Mouse (Mus musculus) central nervous system, embryonic 14 days (tissue): ENCODE results near the gene Vpreb3. TPM values are rescaled to one million over a fixed set of nuclear protein-coding genes. Genes with fewer than 3 reads are reported as not detected.

Source experiments
- polyA plus RNA-seq: library from polyadenylated mRNA; depleted of rRNA; stranded (reverse); fragments of >200 nt; gene quantifications from 2 replicates; pipeline ENCODE4 v1.2.3, GENCODE M21; 2012; rRNA removed

The Vpreb3 gene
- polyA plus RNA-seq, result 0.21 and 0.23 TPM in 2 replicates

DNA sequence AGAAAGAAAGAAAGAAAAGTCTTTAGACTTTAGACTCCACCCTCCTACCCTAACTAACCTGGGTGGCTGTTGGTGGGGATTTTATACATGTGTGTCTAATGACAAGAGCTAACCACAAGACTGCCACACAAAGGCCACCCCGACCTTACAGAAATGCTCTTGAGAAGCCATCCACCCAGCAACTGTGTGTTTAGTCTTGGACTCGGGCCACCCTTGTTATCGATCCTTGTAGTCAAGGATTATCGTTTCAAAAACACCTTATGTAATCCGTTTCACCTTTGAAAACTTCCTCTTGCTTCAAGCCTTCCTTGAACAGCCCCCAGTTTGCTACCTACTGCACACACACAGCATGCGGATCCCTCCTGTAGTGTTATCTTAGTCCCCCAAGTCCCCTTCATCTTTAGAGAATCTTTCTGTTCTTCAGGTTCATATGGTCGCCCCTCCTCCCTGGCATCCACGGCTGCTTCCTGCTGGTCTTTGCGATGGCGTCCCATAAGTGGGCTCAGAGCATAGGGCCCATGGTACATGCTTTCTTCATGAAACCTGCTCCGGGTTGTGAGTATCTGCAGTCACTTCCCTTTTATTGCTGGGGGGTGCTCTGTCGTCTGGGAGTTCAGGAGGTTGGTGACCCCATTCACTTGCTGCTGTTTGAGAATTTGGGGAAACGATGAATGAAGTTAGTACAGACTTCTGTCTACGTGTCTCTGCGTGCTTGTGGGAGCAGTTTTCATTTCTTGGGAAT is at the start of gene Vpreb3:
TSS of gene Vpreb3 (plus strand) at position 322 of the 742 bp plus-strand sequence.

DNA sequence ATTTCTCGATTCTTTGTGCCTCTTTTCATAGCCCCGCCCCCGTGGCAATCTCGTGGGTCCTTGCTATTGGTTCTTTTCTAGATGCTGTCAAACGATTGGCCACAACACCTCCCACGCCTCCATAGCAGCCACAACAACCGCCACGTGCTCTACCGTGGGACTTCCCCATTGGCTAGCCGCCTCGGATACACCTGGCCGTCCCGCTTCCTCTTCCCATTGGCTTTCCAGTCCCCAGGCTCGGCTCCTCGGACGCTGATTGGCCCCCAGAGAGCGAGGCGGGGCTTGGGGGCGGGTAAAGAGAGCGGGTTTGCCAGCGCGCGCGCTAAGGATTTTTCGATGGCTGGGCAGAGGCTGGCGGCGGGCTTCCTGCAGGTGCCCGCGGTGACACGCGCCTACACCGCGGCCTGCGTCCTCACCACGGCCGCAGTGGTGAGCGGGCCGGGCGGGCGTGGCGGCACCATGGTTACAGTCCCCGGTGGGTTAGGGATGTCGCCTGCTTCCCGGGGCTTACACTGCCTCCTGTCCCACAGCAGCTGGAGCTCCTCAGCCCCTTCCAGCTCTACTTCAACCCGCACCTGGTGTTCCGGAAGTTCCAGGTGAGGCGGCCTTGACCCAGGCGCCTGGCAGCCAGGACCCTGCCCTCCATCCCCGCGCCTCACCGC is 49.6 kb upstream of the Vpreb3 start, which contains the start of gene Derl3:
TSS of gene Derl3 (plus strand) at position 325 of the 662 bp plus-strand sequence.

GRCm38 (mm10) chr10:75921026-75921725 is 21.7 kb upstream of the Vpreb3 start, which contains the start of gene Smarcb1:
Gene Smarcb1, minus strand, starts transcription at chr10:75921617.

DNA sequence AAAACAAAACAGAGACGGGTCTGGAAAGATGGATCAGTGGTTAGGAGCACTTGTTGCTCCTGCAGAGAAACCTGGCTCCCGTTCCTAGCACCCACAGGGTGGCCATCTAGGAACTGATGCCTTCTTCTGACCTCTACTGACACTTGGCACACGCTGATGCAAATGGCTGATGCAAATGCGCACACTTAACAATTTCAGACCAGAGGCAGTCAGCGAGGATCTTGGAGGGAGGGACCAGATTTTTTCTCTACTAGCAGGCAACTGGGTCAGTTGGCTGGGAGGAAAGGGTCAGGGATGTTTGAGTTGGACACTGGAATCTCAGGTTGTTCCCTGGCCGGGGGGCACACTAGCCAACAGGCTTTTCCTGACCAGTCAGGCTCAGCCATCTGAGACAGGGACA is 10.0 kb upstream of the Vpreb3 start, which contains the start of gene Chchd10:
TSS of gene Chchd10 (plus strand) at position 240 of the 400 bp plus-strand sequence.

GRCm38 (mm10) chr10:75935680-75936541 is 6.9 kb upstream of the Vpreb3 start, which contains the start of gene Mmp11:
Gene Mmp11, minus strand, starts transcription at chr10:75936496.

DNA sequence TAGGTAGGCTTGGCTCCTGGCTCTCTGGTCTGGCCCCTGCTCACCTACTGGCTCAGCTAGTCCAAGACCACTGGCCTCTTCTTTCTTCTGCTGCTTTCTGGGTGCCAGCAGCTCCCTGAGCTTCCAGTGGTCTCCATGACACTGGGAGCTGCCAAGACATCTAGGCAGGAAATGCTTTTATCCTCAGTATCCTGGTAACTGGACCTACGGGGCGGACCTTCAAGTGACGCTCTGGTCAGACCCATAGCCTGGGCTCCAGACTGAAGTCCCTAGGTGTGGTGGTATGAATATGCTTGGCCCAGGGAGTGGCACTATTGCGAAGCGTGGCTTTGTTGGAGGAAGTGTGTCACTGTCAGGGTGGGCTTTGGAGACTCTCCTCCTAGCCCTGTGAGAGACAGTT is 2.3 kb upstream of the Vpreb3 start, which contains the start of gene Gm867:
TSS of gene Gm867 (minus strand) at position 153 of the 400 bp plus-strand sequence.

GRCm38 (mm10) chr10:75954381-75954811 is 11.5 kb downstream of the Vpreb3 start, which contains the start of gene Gm5134:
Gene Gm5134, plus strand, starts transcription at chr10:75954514.

Other genes with a start within 250 kb of the Vpreb3 start
- gene Cabin1, start 178.7 kb upstream of the Vpreb3 start, polyA plus RNA-seq, result 43.6 and 46.2 TPM in 2 replicates
- 58.7 and 64.5 TPM in 2 replicates for gene Ddt, start 169.6 kb upstream of the Vpreb3 start, polyA plus RNA-seq
- gene Gm20441, start 162.1 kb upstream of the Vpreb3 start, polyA plus RNA-seq, result 0.19 TPM in 1 of 2 replicates, not detected in the other
- gene Gstt3, start 161.6 kb upstream of the Vpreb3 start, polyA plus RNA-seq, result 1.1 and 4.6 TPM in 2 replicates
- 10.6 and 12.6 TPM in 2 replicates for gene Gstt1, start 144.5 kb upstream of the Vpreb3 start, polyA plus RNA-seq
- gene Gstt4, start 120.5 kb upstream of the Vpreb3 start, polyA plus RNA-seq, result 0.08 TPM in 1 of 2 replicates, not detected in the other
- 10.4 and 14.7 TPM in 2 replicates for gene Gstt2, start 105.6 kb upstream of the Vpreb3 start, polyA plus RNA-seq
- gene Mif, start 82.8 kb upstream of the Vpreb3 start, polyA plus RNA-seq, result 1,561 and 1,730 TPM in 2 replicates
- gene Derl3, start 49.6 kb upstream of the Vpreb3 start, polyA plus RNA-seq, result 2.6 and 4.1 TPM in 2 replicates
- gene Smarcb1, start 21.4 kb upstream of the Vpreb3 start, polyA plus RNA-seq, result 147 TPM in 2 replicates
- gene Chchd10, start 9.9 kb upstream of the Vpreb3 start, polyA plus RNA-seq, result 25.8 and 31.6 TPM in 2 replicates
- 33.8 and 48.8 TPM in 2 replicates for gene Mmp11, start 6.6 kb upstream of the Vpreb3 start, polyA plus RNA-seq
- gene Gm867, start 2.4 kb upstream of the Vpreb3 start, polyA plus RNA-seq, result 0.63 and 0.96 TPM in 2 replicates
- gene Gm5134, start 11.5 kb downstream of the Vpreb3 start, polyA plus RNA-seq, result 0.08 and 0.11 TPM in 2 replicates
- gene Zfp280b, start 89.6 kb downstream of the Vpreb3 start, polyA plus RNA-seq, result 11.0 and 13.2 TPM in 2 replicates
- gene Slc5a4b, start 167.9 kb downstream of the Vpreb3 start, polyA plus RNA-seq, result not detected in 2 replicates
- 0.09 and 0.26 TPM in 2 replicates for gene Slc5a4a, start 204.4 kb downstream of the Vpreb3 start, polyA plus RNA-seq